Mouse (Mus musculus): ENCODE measurements around the gene Il4i1.

GRCm38 (mm10) chr7:44868465-44868864 is 52.3 kb downstream of the Il4i1 start:
- TF ChIP-seq CTCF (IDR thresholded peaks at IDR 0.05; ENCODE audit: extremely low read depth, insufficient read length, insufficient replicate concordance, low read depth, low read length) (no peak), POLR2A (IDR thresholded peaks at IDR 0.05; ENCODE audit: low read depth, low read length) (no peak)

Measured in small intestine, adult 2 months (tissue).